Mouse (Mus musculus): ENCODE measurements around the gene Ube2d2b. TPM values are rescaled to one million over a fixed set of nuclear protein-coding genes. Genes with fewer than 3 reads are reported as not detected.

Gene Ube2d2b
- polyA plus RNA-seq, 1 experiment: not detected

GRCm38 (mm10) chr5:107868905-107869424 lies 39.1 kb downstream of the Ube2d2b start:
- Histone ChIP-seq H3K4me3 (ENCODE audit: insufficient read depth, low read depth, low read length) (peak overlapping the region; percentile 97), H3K27ac (ENCODE audit: insufficient read depth, low read depth, low read length) (peak overlapping the region; percentile 91), H3K27me3 (replicated peaks; ENCODE audit: control insufficient read depth, insufficient read depth, low read length) (no peaks in the 10 kb centered on the region), H3K4me1 (ENCODE audit: control insufficient read depth, insufficient read depth, low read length) (peaks cover 9% of the 10 kb centered on the region; the same call in 1 of the 2 replicates), H3K36me3 (ENCODE audit: control insufficient read depth, insufficient read depth, low read length) (no peaks in the 10 kb centered on the region)
- under 1% methylated on average over 58 of the region's 58 CpGs for WGBS
- DNase-seq: peak; percentile 97
- TF ChIP-seq CTCF (conservative IDR thresholded peaks at IDR 0.05; ENCODE audit: insufficient read depth, insufficient read length, low read depth, low read length) (0 out of 2 replicates have a peak, but pooled peaks have one; percentile 7), POLR2A (IDR thresholded peaks at IDR 0.05; ENCODE audit: low read depth, low read length) (peak; percentile 43)

DNA sequence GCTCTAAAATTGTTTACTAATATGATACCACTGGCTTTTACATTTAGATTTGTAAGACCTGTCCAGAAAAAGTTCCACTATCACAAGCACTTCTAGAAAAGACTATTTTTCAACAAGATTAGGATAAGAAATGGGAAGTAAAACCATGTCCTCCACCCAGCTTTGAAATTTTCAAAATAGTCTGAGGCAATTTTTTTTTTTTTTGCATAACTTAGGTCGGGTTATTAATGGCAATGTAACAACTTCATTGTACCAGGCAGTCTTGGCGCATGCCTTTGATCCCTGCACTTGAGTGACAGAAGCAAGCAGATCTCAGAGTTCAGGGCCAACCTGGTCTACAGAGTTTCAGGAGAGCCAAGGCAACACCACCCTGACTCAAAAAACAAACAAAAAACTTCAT lies 39.8 kb downstream of the Ube2d2b start:
- TF ChIP-seq POLR2A (IDR thresholded peaks at IDR 0.05; ENCODE audit: low read depth, low read length) (no peak), CTCF (conservative IDR thresholded peaks at IDR 0.05; ENCODE audit: insufficient read depth, insufficient read length, low read depth, low read length) (no peak)
- Histone ChIP-seq H3K36me3 (ENCODE audit: control insufficient read depth, insufficient read depth, low read length) (no peaks in the 10 kb centered on the region), H3K4me3 (ENCODE audit: insufficient read depth, low read depth, low read length) (no peak overlapping the region), H3K4me1 (ENCODE audit: control insufficient read depth, insufficient read depth, low read length) (peaks cover 11% of the 10 kb centered on the region; the same call in 1 of the 2 replicates), H3K27me3 (replicated peaks; ENCODE audit: control insufficient read depth, insufficient read depth, low read length) (no peaks in the 10 kb centered on the region), H3K27ac (ENCODE audit: insufficient read depth, low read depth, low read length) (no peak overlapping the region)
- no peak for DNase-seq
- 45% methylated on average over 2 of the region's 2 CpGs for WGBS

DNA sequence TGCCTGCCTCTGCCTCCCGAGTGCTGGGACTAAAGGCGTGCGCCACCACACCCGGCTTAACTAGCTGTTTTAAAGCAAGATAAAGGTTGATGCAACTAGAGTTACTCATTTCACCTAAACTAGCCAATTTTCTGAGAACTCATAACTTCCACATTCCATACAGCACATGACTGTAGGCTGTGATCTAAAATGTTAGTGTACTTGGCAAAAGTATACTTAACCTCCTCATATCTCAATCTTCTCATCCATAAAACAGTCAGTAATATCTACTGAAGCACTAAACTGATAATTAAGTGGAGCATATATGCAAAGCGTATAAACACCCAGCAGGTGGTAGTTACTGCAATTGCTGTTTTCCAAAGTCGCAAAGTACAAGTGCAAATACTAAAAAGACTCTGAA lies 43.4 kb downstream of the Ube2d2b start:
- Histone ChIP-seq H3K4me1 (ENCODE audit: control insufficient read depth, insufficient read depth, low read length) (peaks cover 7% of the 10 kb centered on the region; the same call in 1 of the 2 replicates), H3K27ac (ENCODE audit: insufficient read depth, low read depth, low read length) (no peak overlapping the region), H3K4me3 (ENCODE audit: insufficient read depth, low read depth, low read length) (no peak overlapping the region), H3K36me3 (ENCODE audit: control insufficient read depth, insufficient read depth, low read length) (no peaks in the 10 kb centered on the region), H3K27me3 (replicated peaks; ENCODE audit: control insufficient read depth, insufficient read depth, low read length) (no peaks in the 10 kb centered on the region)
- WGBS: 83% methylated on average over 6 of the region's 6 CpGs
- no peak for TF ChIP-seq POLR2A (IDR thresholded peaks at IDR 0.05; ENCODE audit: low read depth, low read length)
- no peak for TF ChIP-seq CTCF (conservative IDR thresholded peaks at IDR 0.05; ENCODE audit: insufficient read depth, insufficient read length, low read depth, low read length)
- no peak for DNase-seq

DNA sequence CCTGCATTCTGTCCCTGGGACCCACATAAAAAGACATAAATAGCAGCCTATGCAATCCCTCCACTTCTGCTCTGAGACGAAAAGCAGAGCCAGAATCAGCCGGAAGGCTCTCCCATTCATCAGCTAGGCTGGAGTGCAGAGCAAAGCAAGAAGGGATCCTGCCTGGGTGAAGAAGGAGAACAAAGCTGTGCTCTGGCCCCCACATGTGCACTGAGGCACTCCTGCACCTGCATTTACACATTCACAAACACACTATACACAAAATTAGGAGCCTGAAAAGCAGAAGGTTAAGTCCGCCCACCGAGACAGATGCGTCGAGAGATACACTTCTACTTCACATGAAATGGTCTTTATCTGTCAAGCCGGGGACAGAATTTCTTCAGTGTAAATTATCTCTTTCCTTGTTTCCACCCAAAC lies 44.0 kb downstream of the Ube2d2b start:
- H3K27ac ChIP-seq (ENCODE audit: insufficient read depth, low read depth, low read length): peak overlapping the region; percentile 49
- no peak for DNase-seq
- WGBS: 60% methylated on average over 7 of the region's 7 CpGs
- no peaks in the 10 kb centered on the region for H3K36me3 ChIP-seq (ENCODE audit: control insufficient read depth, insufficient read depth, low read length)
- H3K4me1 ChIP-seq (ENCODE audit: control insufficient read depth, insufficient read depth, low read length): peaks cover 7% of the 10 kb centered on the region; the same call in 1 of the 2 replicates
- TF ChIP-seq POLR2A (IDR thresholded peaks at IDR 0.05; ENCODE audit: low read depth, low read length): no peak
- TF ChIP-seq CTCF (conservative IDR thresholded peaks at IDR 0.05; ENCODE audit: insufficient read depth, insufficient read length, low read depth, low read length): no peak
- no peak overlapping the region for H3K4me3 ChIP-seq (ENCODE audit: insufficient read depth, low read depth, low read length)
- no peaks in the 10 kb centered on the region for H3K27me3 ChIP-seq (replicated peaks; ENCODE audit: control insufficient read depth, insufficient read depth, low read length)

DNA sequence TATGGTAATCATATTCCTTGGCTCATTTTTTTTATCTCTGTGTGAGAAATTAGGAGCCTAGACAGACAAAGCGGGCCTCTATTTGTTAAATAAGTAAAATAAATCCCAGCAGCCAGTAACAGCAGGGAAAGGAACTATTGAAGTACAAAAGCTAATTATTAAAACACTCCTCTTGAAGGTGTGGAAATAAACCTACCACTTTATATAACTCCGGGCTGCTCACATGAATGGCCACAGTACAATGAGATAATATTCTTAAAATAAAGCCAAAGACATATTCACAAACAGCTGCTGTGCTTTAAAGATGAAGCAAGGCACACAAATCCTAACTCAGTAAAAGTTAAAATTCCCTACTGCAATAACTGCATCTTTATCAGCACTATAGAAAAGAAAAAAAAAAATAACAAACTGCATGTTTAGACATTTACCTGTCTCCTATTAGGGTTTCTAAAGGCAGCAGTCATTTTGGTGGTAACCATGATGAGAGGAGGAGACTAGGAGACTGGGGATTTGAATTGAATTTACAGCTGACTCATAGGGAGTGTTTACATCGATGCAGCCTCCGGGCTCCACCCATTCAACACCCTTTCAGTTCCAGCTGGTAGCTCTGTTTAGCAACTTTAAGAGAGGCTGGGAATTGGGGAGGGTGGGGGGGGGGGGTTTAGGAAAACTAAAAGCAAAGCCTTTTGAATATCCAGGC lies 44.8 kb downstream of the Ube2d2b start, which contains the start of gene Evi5:
Gene Evi5, minus strand, starts transcription at position 547 of the 700 bp plus-strand sequence.
- 21% methylated on average over 4 of the region's 4 CpGs for WGBS
- Histone ChIP-seq H3K36me3 (ENCODE audit: control insufficient read depth, insufficient read depth, low read length) (no peaks in the 10 kb centered on the region), H3K4me3 (ENCODE audit: insufficient read depth, low read depth, low read length) (no peak within 1 kb of the TSS), H3K27ac (ENCODE audit: insufficient read depth, low read depth, low read length) (peak within 1 kb of the TSS; percentile 89), H3K27me3 (replicated peaks; ENCODE audit: control insufficient read depth, insufficient read depth, low read length) (no peaks in the 10 kb centered on the region), H3K4me1 (ENCODE audit: control insufficient read depth, insufficient read depth, low read length) (peaks cover 7% of the 10 kb centered on the region; the same call in 1 of the 2 replicates)
- DNase-seq: peak; percentile 57
- TF ChIP-seq POLR2A (IDR thresholded peaks at IDR 0.05; ENCODE audit: low read depth, low read length) (no peak), CTCF (conservative IDR thresholded peaks at IDR 0.05; ENCODE audit: insufficient read depth, insufficient read length, low read depth, low read length) (no peak)

- Histone ChIP-seq H3K36me3 (ENCODE audit: control insufficient read depth, insufficient read depth, low read length) (no peaks in the 10 kb centered on the region), H3K4me3 (ENCODE audit: insufficient read depth, low read depth, low read length) (no peak overlapping the region), H3K27me3 (replicated peaks; ENCODE audit: control insufficient read depth, insufficient read depth, low read length) (no peaks in the 10 kb centered on the region), H3K4me1 (ENCODE audit: control insufficient read depth, insufficient read depth, low read length) (peaks cover 7% of the 10 kb centered on the region; the same call in 1 of the 2 replicates), H3K27ac (ENCODE audit: insufficient read depth, low read depth, low read length) (peak overlapping the region; percentile 83)
- peak; percentile 77 for DNase-seq
- TF ChIP-seq CTCF (conservative IDR thresholded peaks at IDR 0.05; ENCODE audit: insufficient read depth, insufficient read length, low read depth, low read length) (no peak), POLR2A (IDR thresholded peaks at IDR 0.05; ENCODE audit: low read depth, low read length) (no peak)
Observed at GRCm38 (mm10) chr5:107875261-107875611, 45.3 kb downstream of the Ube2d2b start.

- peaks cover 10% of the 10 kb centered on the region; the same call in 1 of the 2 replicates for H3K4me1 ChIP-seq (ENCODE audit: control insufficient read depth, insufficient read depth, low read length)
- 91% methylated on average over 1 of the region's 1 CpGs for whole genome bisulfite sequencing
- TF ChIP-seq POLR2A (IDR thresholded peaks at IDR 0.05; ENCODE audit: low read depth, low read length): no peak
- 0 out of 2 replicates have a peak, but pooled peaks have one; percentile 16 for TF ChIP-seq CTCF (conservative IDR thresholded peaks at IDR 0.05; ENCODE audit: insufficient read depth, insufficient read length, low read depth, low read length)
- no peak for DNase-seq
- no peak overlapping the region for H3K4me3 ChIP-seq (ENCODE audit: insufficient read depth, low read depth, low read length)
- H3K27ac ChIP-seq (ENCODE audit: insufficient read depth, low read depth, low read length): no peak overlapping the region
- H3K36me3 ChIP-seq (ENCODE audit: control insufficient read depth, insufficient read depth, low read length): no peaks in the 10 kb centered on the region
- H3K27me3 ChIP-seq (replicated peaks; ENCODE audit: control insufficient read depth, insufficient read depth, low read length): no peaks in the 10 kb centered on the region
Observed at GRCm38 (mm10) chr5:107877053-107877452, 47.2 kb downstream of the Ube2d2b start.

All from kidney, adult 2 months (tissue).